Comparison of ENCODE assay signal across 13 mouse cellular contexts in the genomic region with DNA sequence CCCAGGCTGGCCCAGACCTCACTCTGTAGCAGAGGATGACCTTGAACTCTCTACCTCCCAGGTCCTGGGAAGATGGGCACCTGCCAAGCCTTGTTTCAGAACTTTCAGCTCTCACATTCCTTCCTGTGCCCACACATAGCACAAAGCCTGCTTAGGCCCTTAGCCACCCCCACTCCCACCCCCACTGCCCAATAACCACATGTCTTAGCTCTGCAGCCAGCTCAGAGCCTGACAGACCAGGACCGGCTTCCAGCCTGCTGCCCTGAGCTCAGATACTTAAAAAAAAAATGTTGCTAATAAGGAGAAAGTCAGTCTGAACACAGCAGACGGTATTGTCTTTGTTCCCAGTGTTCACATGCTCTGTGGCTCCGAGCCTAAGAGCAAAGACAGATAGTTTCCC. TPM values are rescaled to one million over a fixed set of nuclear protein-coding genes. Genes with fewer than 3 reads are reported as not detected.
A peak's percentile ranks its signal among the peaks of the same experiment; 100 is the strongest.
DNase-seq lines count a peak whose midpoint lies in the region; ATAC-seq and TF ChIP-seq lines count a peak whose summit lies in the region.
"Had no signal": no experiment of that assay in that cellular context is flagged by ENCODE, and none has a peak within 500 bp of the region (broad histone marks: within the 10 kb centered on the region; RNA-seq: fewer than 3 reads in every experiment).

No protein-coding gene starts in this region.

- H3K9ac ChIP-seq in forebrain, embryonic 13.5 days = no peak overlapping the region
- no peak overlapping the region for H3K9ac ChIP-seq in hindbrain, embryonic 13.5 days
- no peak overlapping the region for H3K9ac ChIP-seq in hindbrain, embryonic 11.5 days (ENCODE audit: low read depth, low read length)
- no peak overlapping the region for H3K9ac ChIP-seq in lung, embryonic 14.5 days

- H3K4me3 ChIP-seq in forebrain, embryonic 10.5 days = no peak overlapping the region
- no peak overlapping the region for H3K4me3 ChIP-seq in forebrain, embryonic 13.5 days
- no peak overlapping the region for H3K4me3 ChIP-seq in hindbrain, embryonic 13.5 days
- no peak overlapping the region for H3K4me3 ChIP-seq in hindbrain, embryonic 11.5 days (ENCODE audit: low read depth, low read length)
- H3K4me3 ChIP-seq in lung, embryonic 14.5 days (ENCODE audit: low read depth, low read length) = no peak overlapping the region
- no peak overlapping the region for H3K4me3 ChIP-seq in lung, adult 2 months (replicated peaks; ENCODE audit: extremely low read depth, low read depth, low read length)
- no peak overlapping the region for H3K4me3 ChIP-seq in limb, embryonic 10.5 days
- H3K4me3 ChIP-seq: erythroblast, embryonic 14.5 days had no signal

- H3K36me3 ChIP-seq in forebrain, embryonic 10.5 days (replicated peaks) = peaks cover 18% of the 10 kb centered on the region
- peaks cover 14% of the 10 kb centered on the region for H3K36me3 ChIP-seq in forebrain, embryonic 13.5 days (ENCODE audit: poor library complexity, severe bottlenecking)
- H3K36me3 ChIP-seq in hindbrain, embryonic 13.5 days = peaks cover 12% of the 10 kb centered on the region
- H3K36me3 ChIP-seq in hindbrain, embryonic 11.5 days (ENCODE audit: control insufficient read depth, insufficient read depth, low read length) = peaks cover 3% of the 10 kb centered on the region
- peaks cover 15% of the 10 kb centered on the region for H3K36me3 ChIP-seq in lung, embryonic 14.5 days (ENCODE audit: insufficient read depth)
- peaks cover 21% of the 10 kb centered on the region for H3K36me3 ChIP-seq in limb, embryonic 10.5 days

- WGBS in forebrain, embryonic 10.5 days = 48% methylated on average over 3 of the region's 3 CpGs
- 29% methylated on average over 3 of the region's 3 CpGs for WGBS in forebrain, embryonic 13.5 days
- WGBS in hindbrain, embryonic 13.5 days = 56% methylated on average over 3 of the region's 3 CpGs
- 51% methylated on average over 3 of the region's 3 CpGs for WGBS in hindbrain, embryonic 11.5 days
- 18% methylated on average over 3 of the region's 3 CpGs for WGBS in lung, embryonic 14.5 days
- 27% methylated on average over 3 of the region's 3 CpGs for WGBS in lung, adult 2 months
- WGBS in limb, embryonic 10.5 days = 64% methylated on average over 3 of the region's 3 CpGs

- no peak for DNase-seq in forebrain, embryonic 10.5 days (ENCODE audit: extremely low spot score, low spot score)
- DNase-seq in hindbrain, embryonic 11.5 days (ENCODE audit: low spot score) = no peak
- no peak for DNase-seq in lung, embryonic 14.5 days
- no peak for DNase-seq in lung, adult 2 months
- DNase-seq in limb, embryonic 10.5 days (ENCODE audit: low spot score) = no peak
- DNase-seq in left cerebral cortex, adult 9 months (ENCODE audit: low spot score in 2 of 2) = no peak
- DNase-seq: cerebellum, adult 11-12 months; kidney, postnatal 36 days; thymus, adult 2 months had no signal

- no peak for TF ChIP-seq POLR2A in lung, adult 2 months (IDR thresholded peaks at IDR 0.05; ENCODE audit: borderline replicate concordance, extremely low read depth, low read depth, low read length)

- TF ChIP-seq CTCF in lung, embryonic 14.5 days (IDR thresholded peaks at IDR 0.05; ENCODE audit: low read depth) = no peak
- TF ChIP-seq CTCF in lung, adult 2 months (IDR thresholded peaks at IDR 0.05; ENCODE audit: insufficient read depth, low read length) = no peak

- no peaks in the 10 kb centered on the region for H3K27me3 ChIP-seq in forebrain, embryonic 10.5 days (ENCODE audit: poor library complexity, severe bottlenecking)
- H3K27me3 ChIP-seq in forebrain, embryonic 13.5 days = no peaks in the 10 kb centered on the region
- H3K27me3 ChIP-seq in hindbrain, embryonic 13.5 days = 0 out of 2 replicates have a peak, but pooled peaks cover 4% of the 10 kb centered on the region
- H3K27me3 ChIP-seq in hindbrain, embryonic 11.5 days (ENCODE audit: control insufficient read depth, insufficient read depth, low read length) = no peaks in the 10 kb centered on the region
- no peaks in the 10 kb centered on the region for H3K27me3 ChIP-seq in lung, embryonic 14.5 days (ENCODE audit: insufficient read depth, low read length)
- H3K27me3 ChIP-seq in limb, embryonic 10.5 days (ENCODE audit: low read depth, poor library complexity, severe bottlenecking) = no peaks in the 10 kb centered on the region

- H3K4me2 ChIP-seq in forebrain, embryonic 13.5 days = no peak overlapping the region
- no peak overlapping the region for H3K4me2 ChIP-seq in hindbrain, embryonic 13.5 days
- H3K4me2 ChIP-seq in hindbrain, embryonic 11.5 days (replicated peaks; ENCODE audit: low read depth, low read length) = no peak overlapping the region
- H3K4me2 ChIP-seq in lung, embryonic 14.5 days = no peak overlapping the region

- H3K9me3 ChIP-seq in forebrain, embryonic 10.5 days = peaks cover 7% of the 10 kb centered on the region
- no peaks in the 10 kb centered on the region for H3K9me3 ChIP-seq in forebrain, embryonic 13.5 days (replicated peaks)
- no peaks in the 10 kb centered on the region for H3K9me3 ChIP-seq in hindbrain, embryonic 13.5 days
- H3K9me3 ChIP-seq in hindbrain, embryonic 11.5 days (ENCODE audit: control insufficient read depth, low read length) = no peaks in the 10 kb centered on the region
- H3K9me3 ChIP-seq in lung, embryonic 14.5 days (ENCODE audit: low read depth, low read length) = no peaks in the 10 kb centered on the region
- no peaks in the 10 kb centered on the region for H3K9me3 ChIP-seq in limb, embryonic 10.5 days (replicated peaks)

- H3K27ac ChIP-seq in forebrain, embryonic 10.5 days = peak overlapping the region; percentile 63
- no peak overlapping the region for H3K27ac ChIP-seq in forebrain, embryonic 13.5 days
- peak overlapping the region; percentile 8; the same call in 1 of the 2 replicates for H3K27ac ChIP-seq in hindbrain, embryonic 13.5 days
- no peak overlapping the region for H3K27ac ChIP-seq in hindbrain, embryonic 11.5 days (ENCODE audit: low read depth, low read length)
- peak overlapping the region; percentile 79 for H3K27ac ChIP-seq in lung, embryonic 14.5 days (ENCODE audit: low read depth)
- H3K27ac ChIP-seq in limb, embryonic 10.5 days = peak overlapping the region; percentile 42
- H3K27ac ChIP-seq: macrophage had no signal

- peaks cover 56% of the 10 kb centered on the region for H3K4me1 ChIP-seq in forebrain, embryonic 10.5 days
- H3K4me1 ChIP-seq in forebrain, embryonic 13.5 days = peaks cover 19% of the 10 kb centered on the region
- H3K4me1 ChIP-seq in hindbrain, embryonic 13.5 days (replicated peaks) = peaks cover 36% of the 10 kb centered on the region
- H3K4me1 ChIP-seq in hindbrain, embryonic 11.5 days (replicated peaks; ENCODE audit: control insufficient read depth, insufficient read depth, low read length) = peaks cover 5% of the 10 kb centered on the region; the same call in 1 of the 2 replicates
- no peaks in the 10 kb centered on the region; the same call in 1 of the 2 replicates for H3K4me1 ChIP-seq in lung, embryonic 14.5 days (ENCODE audit: insufficient read depth)
- H3K4me1 ChIP-seq in lung, adult 2 months (ENCODE audit: control insufficient read depth, insufficient read depth, low read length) = peaks cover 15% of the 10 kb centered on the region
- peaks cover 61% of the 10 kb centered on the region for H3K4me1 ChIP-seq in limb, embryonic 10.5 days

- no peak for ATAC-seq in forebrain, embryonic 13.5 days
- no peak for ATAC-seq in hindbrain, embryonic 13.5 days (ENCODE audit: low FRiP score)
- ATAC-seq in hindbrain, embryonic 11.5 days (ENCODE audit: low FRiP score) = no peak
- ATAC-seq in lung, embryonic 14.5 days (ENCODE audit: insufficient read depth) = no peak

RNA-seq across cellular contexts. Expression of a gene that starts 1.6 kb away (rescaled TPM):
- polyA plus RNA-seq in forebrain, embryonic 10.5 days (2016; fragmentation: Nextera tagmentation; extraction: Ambion mirVana) = 115 and 120 TPM in 2 replicates
- polyA plus RNA-seq in forebrain, embryonic 13.5 days (2015; fragmentation: Nextera tagmentation; extraction: Ambion mirVana) = 65.0 and 66.0 TPM in 2 replicates
- polyA plus RNA-seq in hindbrain, embryonic 13.5 days (2015; fragmentation: Nextera tagmentation; extraction: Ambion mirVana) = 47.0 TPM in 2 replicates
- 50.4 and 51.6 TPM in 2 replicates for polyA plus RNA-seq in hindbrain, embryonic 11.5 days (2014; fragmentation: Nextera tagmentation; extraction: Ambion mirVana)
- polyA plus RNA-seq in lung, embryonic 14.5 days (2014; fragmentation: Nextera tagmentation; extraction: Ambion mirVana) = 66.4 and 77.9 TPM in 2 replicates
- polyA plus RNA-seq in lung, adult 2 months (2012; rRNA removed) = 75.0 and 111 TPM in 2 replicates
- polyA plus RNA-seq in limb, embryonic 10.5 days (2016; fragmentation: Nextera tagmentation; extraction: Ambion mirVana) = 139 and 151 TPM in 2 replicates

RNA-seq across cellular contexts. Expression of a gene that starts 21.3 kb away (rescaled TPM):
- 54.9 and 57.2 TPM in 2 replicates for polyA plus RNA-seq in forebrain, embryonic 10.5 days (2016; fragmentation: Nextera tagmentation; extraction: Ambion mirVana)
- polyA plus RNA-seq in forebrain, embryonic 13.5 days (2015; fragmentation: Nextera tagmentation; extraction: Ambion mirVana) = 52.4 and 53.7 TPM in 2 replicates
- 45.8 and 50.9 TPM in 2 replicates for polyA plus RNA-seq in hindbrain, embryonic 13.5 days (2015; fragmentation: Nextera tagmentation; extraction: Ambion mirVana)
- polyA plus RNA-seq in hindbrain, embryonic 11.5 days (2014; fragmentation: Nextera tagmentation; extraction: Ambion mirVana) = 43.3 and 50.1 TPM in 2 replicates
- polyA plus RNA-seq in lung, embryonic 14.5 days (2014; fragmentation: Nextera tagmentation; extraction: Ambion mirVana) = 46.1 and 47.9 TPM in 2 replicates
- polyA plus RNA-seq in lung, adult 2 months (2012; rRNA removed) = 37.2 and 43.0 TPM in 2 replicates
- polyA plus RNA-seq in limb, embryonic 10.5 days (2016; fragmentation: Nextera tagmentation; extraction: Ambion mirVana) = 58.9 and 59.4 TPM in 2 replicates

RNA-seq across cellular contexts. Expression of a gene that starts 21.3 kb away (rescaled TPM):
- polyA plus RNA-seq in forebrain, embryonic 10.5 days (2016; fragmentation: Nextera tagmentation; extraction: Ambion mirVana) = 286 and 300 TPM in 2 replicates
- 268 and 274 TPM in 2 replicates for polyA plus RNA-seq in forebrain, embryonic 13.5 days (2015; fragmentation: Nextera tagmentation; extraction: Ambion mirVana)
- 275 and 288 TPM in 2 replicates for polyA plus RNA-seq in hindbrain, embryonic 13.5 days (2015; fragmentation: Nextera tagmentation; extraction: Ambion mirVana)
- polyA plus RNA-seq in hindbrain, embryonic 11.5 days (2014; fragmentation: Nextera tagmentation; extraction: Ambion mirVana) = 268 and 278 TPM in 2 replicates
- polyA plus RNA-seq in lung, embryonic 14.5 days (2014; fragmentation: Nextera tagmentation; extraction: Ambion mirVana) = 286 and 303 TPM in 2 replicates
- polyA plus RNA-seq in lung, adult 2 months (2012; rRNA removed) = 308 and 342 TPM in 2 replicates
- polyA plus RNA-seq in limb, embryonic 10.5 days (2016; fragmentation: Nextera tagmentation; extraction: Ambion mirVana) = 293 and 321 TPM in 2 replicates

RNA-seq across cellular contexts. Expression of a gene that starts 34.6 kb away (rescaled TPM):
- 4.1 and 4.5 TPM in 2 replicates for polyA plus RNA-seq in forebrain, embryonic 10.5 days (2016; fragmentation: Nextera tagmentation; extraction: Ambion mirVana)
- polyA plus RNA-seq in forebrain, embryonic 13.5 days (2015; fragmentation: Nextera tagmentation; extraction: Ambion mirVana) = 18.2 and 20.1 TPM in 2 replicates
- 24.5 and 25.1 TPM in 2 replicates for polyA plus RNA-seq in hindbrain, embryonic 13.5 days (2015; fragmentation: Nextera tagmentation; extraction: Ambion mirVana)
- polyA plus RNA-seq in hindbrain, embryonic 11.5 days (2014; fragmentation: Nextera tagmentation; extraction: Ambion mirVana) = 5.7 and 6.2 TPM in 2 replicates
- 2.7 and 3.6 TPM in 2 replicates for polyA plus RNA-seq in lung, embryonic 14.5 days (2014; fragmentation: Nextera tagmentation; extraction: Ambion mirVana)
- polyA plus RNA-seq in lung, adult 2 months (2012; rRNA removed) = 2.7 TPM in 2 replicates
- polyA plus RNA-seq in limb, embryonic 10.5 days (2016; fragmentation: Nextera tagmentation; extraction: Ambion mirVana) = 3.2 and 4.6 TPM in 2 replicates
- polyA plus RNA-seq: erythroblast, embryonic 14.5 days; macrophage had no signal

RNA-seq across cellular contexts. Expression of a gene that starts 46.7 kb away (rescaled TPM):
- polyA plus RNA-seq in forebrain, embryonic 10.5 days (2016; fragmentation: Nextera tagmentation; extraction: Ambion mirVana) = 29.4 and 32.7 TPM in 2 replicates
- polyA plus RNA-seq in forebrain, embryonic 13.5 days (2015; fragmentation: Nextera tagmentation; extraction: Ambion mirVana) = 52.8 and 60.1 TPM in 2 replicates
- 79.1 and 89.7 TPM in 2 replicates for polyA plus RNA-seq in hindbrain, embryonic 13.5 days (2015; fragmentation: Nextera tagmentation; extraction: Ambion mirVana)
- polyA plus RNA-seq in hindbrain, embryonic 11.5 days (2014; fragmentation: Nextera tagmentation; extraction: Ambion mirVana) = 34.0 and 37.5 TPM in 2 replicates
- 27.8 and 28.6 TPM in 2 replicates for polyA plus RNA-seq in lung, embryonic 14.5 days (2014; fragmentation: Nextera tagmentation; extraction: Ambion mirVana)
- 14.5 and 15.1 TPM in 2 replicates for polyA plus RNA-seq in lung, adult 2 months (2012; rRNA removed)
- polyA plus RNA-seq in limb, embryonic 10.5 days (2016; fragmentation: Nextera tagmentation; extraction: Ambion mirVana) = 26.8 and 27.6 TPM in 2 replicates

Comparison
In these comparisons a context has a peak if more than half of its experiments do, and no peak if none do; other contexts are left out.
1. H3K27ac ChIP-seq: peak in forebrain, embryonic 10.5 days (single experiment), hindbrain, embryonic 13.5 days (single experiment), lung, embryonic 14.5 days (single experiment) and limb, embryonic 10.5 days (single experiment); none in forebrain, embryonic 13.5 days (single experiment) and hindbrain, embryonic 11.5 days (single experiment).